Comparison of ENCODE assay signal across 8 mouse cellular contexts in the genomic region with DNA sequence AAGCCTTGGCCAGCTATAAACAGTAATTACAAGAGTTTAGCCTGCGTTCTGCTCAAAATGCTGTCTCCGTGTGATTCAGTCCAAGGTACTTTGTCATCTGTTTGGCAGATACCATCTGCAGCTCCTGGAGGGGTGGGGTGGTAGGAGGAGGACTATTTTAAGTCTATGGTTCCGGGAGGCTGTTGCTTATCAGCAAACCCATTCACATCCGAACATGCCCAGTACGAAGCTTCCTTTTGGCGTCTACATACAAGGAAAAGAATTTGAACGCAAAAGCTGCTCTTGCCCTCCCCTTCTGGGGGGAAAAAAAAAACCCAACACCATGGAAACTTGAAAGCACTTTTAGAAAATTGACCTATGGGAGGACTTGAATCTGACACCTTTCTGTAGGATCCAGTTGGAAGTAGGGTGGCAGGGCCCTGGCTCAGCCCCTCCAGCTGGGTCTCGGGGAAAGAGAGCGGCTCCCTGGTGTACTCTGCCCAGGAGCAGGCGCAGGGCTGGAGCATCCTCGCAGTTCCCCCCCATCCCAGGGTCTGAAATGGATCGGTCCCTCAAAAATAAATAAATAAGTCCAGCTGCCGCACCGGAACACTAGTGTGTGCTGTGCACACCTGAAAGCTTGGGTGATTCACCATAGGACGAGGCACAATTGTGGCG.
DNase-seq lines count a peak whose midpoint lies in the region; ATAC-seq and TF ChIP-seq lines count a peak whose summit lies in the region.

No protein-coding gene starts in this region.

- H3K9me3 ChIP-seq in ES-E14 (ENCODE audit: control insufficient read depth, insufficient read depth, low read depth, low read length): no peaks in the 10 kb centered on the region
- H3K9me3 ChIP-seq in forebrain, embryonic 16.5 days (ENCODE audit: control insufficient read depth, low read length): no peaks in the 10 kb centered on the region

- in situ Hi-C loops in ES-E14 (cut with MboI; ENCODE audit: low sequenced_read_pairs in 2 of 2, unreplicated experiment in 2 of 2): no loop called here

- WGBS in forebrain, embryonic 16.5 days: 0% methylated on average over 16 of the region's 16 CpGs

- DNase-seq in ES-E14 (ENCODE audit: low read depth, low spot score): peak; percentile 74
- DNase-seq in cerebellum, adult 11-12 months: peak; percentile 81
- DNase-seq in heart, postnatal 36 days: peak; percentile 66 to 70
- peak; percentile 86 to 90 for DNase-seq in layer of hippocampus, adult 18-20 months (ENCODE audit: low spot score in 2 of 2)
- peak; percentile 82 to 89 for DNase-seq in lung, adult 18-20 months
- DNase-seq in testis, postnatal 14 days (ENCODE audit: low spot score): peak; percentile 69

- peak overlapping the region; percentile 71 to 79 for H3K4me3 ChIP-seq in ES-E14 (ENCODE audit: insufficient read depth in 1 of 2, low read depth in 1 of 2, low read length in 2 of 2, poor library complexity in 1 of 2, severe bottlenecking in 1 of 2)
- H3K4me3 ChIP-seq in forebrain, embryonic 16.5 days (replicated peaks; ENCODE audit: low read length): peak overlapping the region; percentile 58

- peak overlapping the region; percentile 85 for H3K4me2 ChIP-seq in forebrain, embryonic 16.5 days (ENCODE audit: low read length)

- no peak overlapping the region for H3K27ac ChIP-seq in ES-E14 (ENCODE audit: insufficient read depth, low read depth, low read length, poor library complexity, severe bottlenecking)
- H3K27ac ChIP-seq in forebrain, embryonic 16.5 days (ENCODE audit: low read length): peak overlapping the region; percentile 65

- H3K36me3 ChIP-seq in ES-E14 (ENCODE audit: control insufficient read depth, insufficient read depth, low read length, poor library complexity, severe bottlenecking): no peaks in the 10 kb centered on the region
- H3K36me3 ChIP-seq in forebrain, embryonic 16.5 days (ENCODE audit: control insufficient read depth, insufficient read depth): no peaks in the 10 kb centered on the region

- peak overlapping the region; percentile 72 for H3K9ac ChIP-seq in ES-E14 (ENCODE audit: insufficient read depth, low read depth, low read length, poor library complexity, severe bottlenecking)
- peak overlapping the region; percentile 59 for H3K9ac ChIP-seq in forebrain, embryonic 16.5 days (replicated peaks; ENCODE audit: low read depth, low read length)

- ATAC-seq in forebrain, embryonic 16.5 days: peak; percentile 96
- ATAC-seq in neutrophil, adult 5-6 weeks (ENCODE audit: extremely low read depth, insufficient number of reproducible peaks, low FRiP score, poor library complexity, severe bottlenecking): peak; percentile 83

- no peaks in the 10 kb centered on the region; a peak in 1 of 4 replicates for H3K4me1 ChIP-seq in ES-E14 (ENCODE audit: control insufficient read depth in 2 of 2, insufficient read depth in 2 of 2, low read length in 2 of 2, poor library complexity in 1 of 2)
- peaks cover 8% of the 10 kb centered on the region for H3K4me1 ChIP-seq in forebrain, embryonic 16.5 days (replicated peaks; ENCODE audit: control insufficient read depth, insufficient read depth, low read length)

- no peaks in the 10 kb centered on the region for H3K27me3 ChIP-seq in forebrain, embryonic 16.5 days (replicated peaks; ENCODE audit: control insufficient read depth, insufficient read depth, low read length)

- intact Hi-C loops in heart, postnatal 36 days (cut with DNase I): loop anchor here (2.0 to 5.0 kb wide), 3 partner anchors 33 to 206 kb away; no protein-coding TSS in a partner anchor

TF ChIP-seq in ES-E14, 5 proteins besides CTCF, POLR2A, EP300 and RAD21:
- TF ChIP-seq MAFK (IDR thresholded peaks at IDR 0.05; ENCODE audit: insufficient read depth, low read depth, low read length): peak; percentile 54; the same call in 1 of the 2 replicates
- no peak for TF ChIP-seq CHD2 (IDR thresholded peaks at IDR 0.05; ENCODE audit: low read depth, low read length)
- TF ChIP-seq ZNF384 (IDR thresholded peaks at IDR 0.05; ENCODE audit: low read depth, low read length): peak; percentile 100
- no peak for TF ChIP-seq HCFC1 (IDR thresholded peaks at IDR 0.05; ENCODE audit: borderline replicate concordance, insufficient read depth, low read length)
- TF ChIP-seq ZC3H11A (IDR thresholded peaks at IDR 0.05; ENCODE audit: borderline replicate concordance, low read depth, low read length): no peak
